Mouse (Mus musculus): Measurements from ENCODE around the gene Spef2. TPM values are rescaled to one million over a fixed set of nuclear protein-coding genes. Genes with fewer than 3 reads are reported as not detected.

Gene Spef2
- polyA plus RNA-seq, 1 experiment from 2014 or later, result 0.53 TPM

DNA sequence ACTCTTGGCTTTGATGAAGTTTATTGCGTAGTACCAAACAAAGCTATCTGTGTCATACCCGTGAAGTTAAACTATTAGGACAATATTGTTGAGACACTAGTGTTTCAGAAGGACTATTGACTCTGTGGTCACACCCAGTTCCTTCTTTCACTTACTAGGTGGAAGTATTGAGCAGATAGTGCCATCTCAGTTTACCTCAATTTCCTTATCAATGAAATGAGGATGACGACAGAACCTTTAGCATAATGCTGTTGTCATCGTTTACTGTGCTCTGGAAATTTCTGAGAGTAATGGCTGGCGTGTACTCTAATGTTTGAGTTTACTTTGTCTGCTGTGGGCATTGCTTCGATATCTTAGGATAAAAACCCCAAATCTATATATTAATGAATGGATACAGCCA, 117.0 kb downstream of the Spef2 start:
- 93% methylated on average over 6 of the region's 6 CpGs for WGBS
- Histone ChIP-seq H3K4me3 (no peak overlapping the region), H3K27ac (replicated peaks) (no peak overlapping the region), H3K9ac (no peak overlapping the region), H3K4me2 (no peak overlapping the region), H3K36me3 (no peaks in the 10 kb centered on the region), H3K4me1 (replicated peaks) (no peaks in the 10 kb centered on the region), H3K27me3 (no peaks in the 10 kb centered on the region), H3K9me3 (no peaks in the 10 kb centered on the region)
- ATAC-seq (ENCODE audit: low read depth), result no peak

DNA sequence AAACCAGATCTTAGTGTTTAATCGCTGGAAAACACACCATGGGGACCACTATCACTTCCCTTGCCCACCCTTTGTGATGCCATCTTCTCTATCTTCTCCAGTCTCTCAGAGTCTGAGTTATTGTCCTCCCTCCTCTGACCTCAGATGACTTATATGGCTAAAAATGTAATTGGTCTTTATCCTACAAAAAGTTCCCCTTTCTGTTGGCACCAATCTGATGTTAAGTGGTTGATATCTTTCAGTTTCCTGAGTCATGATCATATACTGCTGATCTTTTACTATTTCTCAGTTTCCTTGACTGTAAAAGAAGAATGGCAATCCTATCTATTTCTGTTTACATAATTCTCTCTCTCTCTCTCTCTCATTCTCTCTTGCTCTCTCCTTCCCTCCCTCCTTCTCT, 119.0 kb downstream of the Spef2 start:
- no peak for ATAC-seq (ENCODE audit: low read depth)
- Histone ChIP-seq H3K27ac (replicated peaks) (no peak overlapping the region), H3K4me1 (replicated peaks) (no peaks in the 10 kb centered on the region), H3K27me3 (no peaks in the 10 kb centered on the region), H3K4me3 (no peak overlapping the region), H3K9ac (no peak overlapping the region), H3K36me3 (no peaks in the 10 kb centered on the region), H3K9me3 (no peaks in the 10 kb centered on the region), H3K4me2 (no peak overlapping the region)
- WGBS, result 77% methylated on average over 1 of the region's 1 CpGs

DNA sequence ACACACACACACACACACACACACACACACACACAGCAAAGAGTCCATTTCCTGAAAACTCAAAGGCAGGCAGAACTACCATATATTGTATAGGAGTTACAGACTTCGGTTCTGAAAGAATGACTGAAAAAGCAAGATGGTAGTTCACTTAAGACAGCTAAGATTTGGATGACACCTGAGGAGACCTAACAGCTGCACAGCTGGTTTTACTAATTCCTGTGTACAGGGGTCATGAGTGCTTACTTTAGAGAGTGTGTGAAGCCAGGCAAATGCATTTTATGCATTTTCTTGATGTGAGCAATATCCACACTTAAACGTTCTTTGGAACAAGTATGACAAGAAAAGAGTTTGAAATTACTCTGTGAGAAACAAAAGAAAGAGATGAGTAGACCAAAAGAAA, 124.0 kb downstream of the Spef2 start:
- Histone ChIP-seq H3K9ac (no peak overlapping the region), H3K36me3 (no peaks in the 10 kb centered on the region), H3K9me3 (no peaks in the 10 kb centered on the region), H3K27me3 (no peaks in the 10 kb centered on the region), H3K27ac (replicated peaks) (no peak overlapping the region), H3K4me1 (replicated peaks) (no peaks in the 10 kb centered on the region), H3K4me2 (no peak overlapping the region), H3K4me3 (no peak overlapping the region)
- WGBS, result 85% methylated on average over 2 of the region's 2 CpGs
- no peak for ATAC-seq (ENCODE audit: low read depth)

DNA sequence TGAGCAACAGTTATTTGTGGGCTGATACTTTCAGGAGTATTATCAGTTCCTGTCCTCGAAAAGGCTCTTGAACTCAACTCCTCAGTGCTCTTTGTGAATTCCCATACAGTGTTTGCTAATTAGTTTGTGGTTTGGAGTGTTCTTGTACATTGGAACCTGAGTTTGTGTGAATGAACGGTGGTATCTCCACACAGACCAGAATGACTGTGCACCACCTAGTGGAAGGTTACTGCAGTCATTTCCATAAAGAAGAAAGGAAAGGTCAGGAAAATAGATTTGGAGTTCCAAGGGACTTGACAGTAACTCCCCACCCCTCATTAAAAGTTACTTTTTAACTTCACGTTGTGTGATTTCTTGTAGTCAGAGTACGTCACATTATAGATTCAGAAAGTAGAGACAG, 140.5 kb downstream of the Spef2 start:
- no peaks in the 10 kb centered on the region for H3K4me1 ChIP-seq (replicated peaks)
- WGBS, result 71% methylated on average over 4 of the region's 4 CpGs
- H3K4me3 ChIP-seq, result no peak overlapping the region
- H3K4me2 ChIP-seq, result no peak overlapping the region
- ATAC-seq (ENCODE audit: low read depth), result no peak
- no peak overlapping the region for H3K9ac ChIP-seq
- no peaks in the 10 kb centered on the region for H3K27me3 ChIP-seq
- no peak overlapping the region for H3K27ac ChIP-seq (replicated peaks)
- no peaks in the 10 kb centered on the region for H3K9me3 ChIP-seq
- no peaks in the 10 kb centered on the region for H3K36me3 ChIP-seq

DNA sequence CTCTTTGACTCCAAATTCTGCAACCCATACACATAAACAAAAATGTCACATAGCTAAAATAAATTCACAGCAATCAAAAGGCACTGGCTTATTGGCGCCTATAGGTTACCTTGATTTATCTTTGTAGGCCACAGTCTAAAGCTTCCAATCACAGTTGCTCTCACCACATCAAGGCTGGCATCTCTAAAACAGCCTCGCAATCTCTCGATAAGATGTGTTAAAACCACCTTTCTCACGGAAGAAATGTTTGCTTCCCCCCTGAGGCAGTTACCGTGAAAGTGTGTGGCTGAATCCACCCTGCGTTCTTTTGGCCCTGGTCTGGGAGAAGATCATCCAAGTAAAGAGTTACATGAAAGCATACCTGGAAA, 148.6 kb downstream of the Spef2 start:
- Histone ChIP-seq H3K9ac (no peak overlapping the region), H3K4me1 (replicated peaks) (no peaks in the 10 kb centered on the region), H3K27ac (replicated peaks) (no peak overlapping the region), H3K36me3 (no peaks in the 10 kb centered on the region), H3K4me2 (no peak overlapping the region), H3K4me3 (no peak overlapping the region), H3K27me3 (no peaks in the 10 kb centered on the region), H3K9me3 (no peaks in the 10 kb centered on the region)
- 96% methylated on average over 6 of the region's 6 CpGs for WGBS
- no peak for ATAC-seq (ENCODE audit: low read depth)

DNA sequence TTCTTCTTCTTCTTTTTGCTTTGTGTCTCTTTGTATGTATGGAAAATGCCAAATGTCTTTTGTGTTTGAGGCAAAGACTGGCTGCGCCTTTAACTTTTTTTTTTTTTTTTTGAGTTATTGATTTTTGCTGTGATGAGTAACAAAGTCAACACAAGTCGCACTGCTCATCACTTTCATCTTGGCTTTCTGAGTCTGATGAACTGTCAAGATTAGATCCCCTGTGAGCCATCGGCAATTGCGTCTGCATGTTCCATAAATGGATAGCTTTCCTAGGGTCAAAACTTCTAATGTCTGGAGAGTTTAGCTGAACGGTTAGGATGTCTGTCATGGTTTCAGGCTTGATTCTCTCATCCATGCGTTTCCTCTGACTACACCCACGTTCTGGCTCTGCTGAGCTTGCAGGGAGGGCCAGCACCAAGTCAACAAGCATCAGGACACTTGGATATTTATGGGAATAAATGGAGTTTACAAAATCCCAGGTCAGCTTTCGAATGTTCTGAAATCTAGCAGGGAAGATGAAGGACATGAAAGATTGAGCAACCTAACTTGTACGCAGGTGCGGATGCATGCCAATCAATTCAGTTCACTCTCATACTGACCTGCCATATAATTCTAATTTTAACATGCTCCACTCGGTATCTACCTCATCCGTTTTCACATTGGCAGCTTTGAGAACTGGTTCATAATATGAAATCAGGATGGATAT, 149.1 kb downstream of the Spef2 start:
- Histone ChIP-seq H3K4me2 (no peak overlapping the region), H3K9ac (no peak overlapping the region), H3K36me3 (no peaks in the 10 kb centered on the region), H3K4me3 (no peak overlapping the region), H3K9me3 (no peaks in the 10 kb centered on the region), H3K27me3 (no peaks in the 10 kb centered on the region), H3K27ac (replicated peaks) (no peak overlapping the region), H3K4me1 (replicated peaks) (no peaks in the 10 kb centered on the region)
- ATAC-seq (ENCODE audit: low read depth), result no peak
- 87% methylated on average over 12 of the region's 12 CpGs for WGBS

DNA sequence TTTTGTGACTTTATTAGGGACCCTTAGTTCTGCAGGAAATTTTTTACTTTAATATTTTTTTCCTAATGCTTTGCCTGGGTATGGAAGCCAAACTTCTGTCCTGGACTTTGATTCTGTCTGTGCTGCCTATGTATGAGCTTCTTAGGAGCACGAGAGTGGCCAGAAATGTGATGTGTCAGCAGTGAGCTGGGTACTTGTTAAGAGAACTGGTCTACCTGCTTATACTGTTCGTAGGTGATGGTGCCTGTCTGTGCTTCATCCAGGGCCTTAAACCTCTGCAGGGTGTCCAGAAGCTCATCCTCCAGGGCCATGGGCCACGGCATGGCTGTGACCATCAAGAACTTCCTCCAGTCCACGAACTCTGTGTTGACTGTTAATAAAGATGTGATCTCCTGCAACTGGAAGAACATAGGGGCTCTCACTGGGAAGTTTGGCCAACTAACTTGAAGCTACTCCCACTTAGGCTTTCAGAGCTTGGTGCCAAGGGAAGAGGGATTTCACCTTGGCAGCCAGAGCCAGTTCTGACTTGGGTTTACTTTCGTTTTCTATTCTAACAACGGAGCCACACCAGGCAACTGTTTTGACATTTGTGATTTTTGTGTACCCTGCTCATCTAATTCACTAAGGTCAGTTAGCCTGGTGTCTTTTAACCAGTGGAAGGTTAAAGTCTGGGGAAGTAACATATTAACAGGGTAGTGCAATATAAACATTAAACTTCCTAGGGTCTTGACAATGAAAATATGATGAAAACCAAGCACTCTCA, 152.2 kb downstream of the Spef2 start:
- no peak for ATAC-seq (ENCODE audit: low read depth)
- no peaks in the 10 kb centered on the region for H3K36me3 ChIP-seq
- no peak overlapping the region for H3K4me2 ChIP-seq
- no peak overlapping the region for H3K4me3 ChIP-seq
- H3K9ac ChIP-seq, result no peak overlapping the region
- no peaks in the 10 kb centered on the region for H3K4me1 ChIP-seq (replicated peaks)
- WGBS, result 88% methylated on average over 6 of the region's 6 CpGs
- no peak overlapping the region for H3K27ac ChIP-seq (replicated peaks)
- H3K9me3 ChIP-seq, result no peaks in the 10 kb centered on the region
- no peaks in the 10 kb centered on the region for H3K27me3 ChIP-seq

DNA sequence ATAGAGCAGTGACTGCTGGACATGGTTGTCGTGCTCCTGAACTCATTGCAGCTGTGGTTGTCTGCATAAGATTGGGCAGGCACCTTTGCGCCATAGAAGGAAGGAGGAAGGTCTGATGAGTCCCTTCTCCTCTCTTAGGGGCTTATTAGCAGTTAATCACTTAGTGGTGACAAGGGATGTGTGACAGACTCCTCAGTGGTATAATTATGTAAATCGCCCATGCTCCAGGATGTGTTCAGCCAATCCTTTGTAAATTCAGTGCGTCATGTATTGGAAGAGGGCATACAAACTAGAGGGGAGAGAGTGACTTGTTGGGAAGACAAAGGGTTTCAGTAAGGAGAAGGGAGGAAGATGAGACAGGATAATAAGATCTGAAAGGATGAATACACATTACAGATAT, 158.7 kb downstream of the Spef2 start:
- no peak overlapping the region for H3K9ac ChIP-seq
- H3K27ac ChIP-seq (replicated peaks), result no peak overlapping the region
- H3K36me3 ChIP-seq, result no peaks in the 10 kb centered on the region
- no peak for ATAC-seq (ENCODE audit: low read depth)
- H3K4me1 ChIP-seq (replicated peaks), result no peaks in the 10 kb centered on the region
- H3K27me3 ChIP-seq, result no peaks in the 10 kb centered on the region
- WGBS, result 84% methylated on average over 4 of the region's 4 CpGs
- H3K4me2 ChIP-seq, result no peak overlapping the region
- H3K9me3 ChIP-seq, result no peaks in the 10 kb centered on the region
- H3K4me3 ChIP-seq, result no peak overlapping the region

DNA sequence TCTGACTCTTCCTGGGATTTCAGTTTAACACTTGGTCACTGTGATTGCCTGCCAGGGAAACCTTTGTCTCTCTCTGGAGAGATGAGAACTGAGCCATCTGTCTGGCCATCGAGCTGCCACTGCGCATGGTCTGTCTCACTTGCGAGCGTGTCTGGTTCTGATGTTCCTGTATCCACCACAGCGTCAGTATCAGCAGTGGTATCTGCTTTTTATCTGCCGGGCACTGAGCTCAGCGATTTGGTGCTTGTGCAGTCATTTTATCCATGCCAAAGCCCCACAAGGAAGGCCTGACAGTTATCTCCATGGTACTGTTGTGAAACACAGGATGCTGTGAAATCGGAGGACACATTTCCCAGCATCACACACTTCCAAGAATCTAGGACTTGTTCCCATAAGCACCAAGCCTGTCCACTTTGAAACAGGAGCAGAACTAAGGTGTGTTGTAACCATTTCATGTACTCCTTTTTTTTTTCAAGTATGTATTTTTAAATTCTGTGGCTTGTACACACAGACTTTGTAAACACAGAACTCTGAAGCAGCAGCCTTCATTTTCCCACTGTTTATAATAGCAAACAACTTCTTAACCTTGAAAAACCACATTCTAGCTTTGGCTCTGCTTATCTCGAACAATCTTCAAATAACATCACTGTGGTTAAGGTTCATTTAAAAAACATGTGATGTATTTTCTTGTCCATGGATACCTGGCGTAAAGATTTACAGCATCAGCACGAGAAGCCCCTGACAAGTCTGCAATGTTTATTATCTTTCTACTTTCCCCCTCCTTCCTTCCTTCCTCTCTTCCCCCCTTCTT, 168.0 kb downstream of the Spef2 start:
- no peak overlapping the region for H3K27ac ChIP-seq (replicated peaks)
- no peaks in the 10 kb centered on the region for H3K36me3 ChIP-seq
- H3K9me3 ChIP-seq, result no peaks in the 10 kb centered on the region
- no peaks in the 10 kb centered on the region for H3K27me3 ChIP-seq
- H3K9ac ChIP-seq, result no peak overlapping the region
- WGBS, result 84% methylated on average over 11 of the region's 11 CpGs
- H3K4me3 ChIP-seq, result no peak overlapping the region
- no peak for ATAC-seq (ENCODE audit: low read depth)
- no peak overlapping the region for H3K4me2 ChIP-seq
- H3K4me1 ChIP-seq (replicated peaks), result no peaks in the 10 kb centered on the region

DNA sequence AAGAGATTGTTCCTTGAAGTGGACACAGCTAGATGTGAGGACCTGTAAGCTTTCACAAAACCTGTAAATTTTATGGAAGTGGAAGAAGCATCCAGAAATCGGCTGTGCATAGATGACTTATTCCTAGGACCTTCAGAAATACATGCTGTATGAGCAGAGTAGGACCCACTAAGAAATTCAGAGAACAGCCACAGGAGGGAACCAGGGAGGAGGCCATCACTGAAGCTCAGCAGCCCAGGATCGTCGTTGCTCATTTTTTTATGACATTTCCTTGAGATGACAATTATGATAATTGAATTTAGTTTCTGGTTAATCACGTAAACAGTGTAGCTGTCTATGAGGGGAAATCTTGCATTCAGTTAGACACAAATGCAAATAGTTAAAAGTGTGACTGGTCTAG, 171.4 kb downstream of the Spef2 start:
- Histone ChIP-seq H3K4me1 (replicated peaks) (no peaks in the 10 kb centered on the region), H3K9me3 (no peaks in the 10 kb centered on the region), H3K27me3 (no peaks in the 10 kb centered on the region), H3K4me3 (no peak overlapping the region), H3K9ac (no peak overlapping the region), H3K4me2 (no peak overlapping the region), H3K36me3 (no peaks in the 10 kb centered on the region), H3K27ac (replicated peaks) (no peak overlapping the region)
- ATAC-seq (ENCODE audit: low read depth), result no peak
- 84% methylated on average over 4 of the region's 4 CpGs for WGBS

DNA sequence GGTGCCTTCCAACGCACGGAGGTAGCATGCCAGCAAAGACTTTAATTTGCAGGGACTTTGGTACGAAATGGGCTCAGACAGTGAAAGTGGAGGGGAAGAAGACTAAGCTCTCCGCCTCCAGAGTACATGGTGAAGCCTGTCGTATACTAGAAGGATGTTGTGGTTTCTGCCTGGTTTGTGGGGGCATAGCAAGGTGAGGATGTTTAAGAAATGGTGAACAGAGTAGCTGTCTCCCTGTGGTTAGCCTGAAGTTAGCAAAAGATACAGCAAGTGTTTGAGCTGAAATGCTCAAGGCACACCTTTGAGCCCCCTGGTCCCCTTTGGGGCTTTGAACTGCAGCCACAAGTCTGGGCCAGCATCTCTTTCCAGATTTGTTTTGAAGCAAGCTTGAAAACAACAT, 173.9 kb downstream of the Spef2 start:
- Histone ChIP-seq H3K36me3 (no peaks in the 10 kb centered on the region), H3K27me3 (no peaks in the 10 kb centered on the region), H3K27ac (replicated peaks) (no peak overlapping the region), H3K9ac (no peak overlapping the region), H3K9me3 (no peaks in the 10 kb centered on the region), H3K4me2 (no peak overlapping the region), H3K4me3 (no peak overlapping the region), H3K4me1 (replicated peaks) (no peaks in the 10 kb centered on the region)
- no peak for ATAC-seq (ENCODE audit: low read depth)
- WGBS, result 89% methylated on average over 5 of the region's 5 CpGs

DNA sequence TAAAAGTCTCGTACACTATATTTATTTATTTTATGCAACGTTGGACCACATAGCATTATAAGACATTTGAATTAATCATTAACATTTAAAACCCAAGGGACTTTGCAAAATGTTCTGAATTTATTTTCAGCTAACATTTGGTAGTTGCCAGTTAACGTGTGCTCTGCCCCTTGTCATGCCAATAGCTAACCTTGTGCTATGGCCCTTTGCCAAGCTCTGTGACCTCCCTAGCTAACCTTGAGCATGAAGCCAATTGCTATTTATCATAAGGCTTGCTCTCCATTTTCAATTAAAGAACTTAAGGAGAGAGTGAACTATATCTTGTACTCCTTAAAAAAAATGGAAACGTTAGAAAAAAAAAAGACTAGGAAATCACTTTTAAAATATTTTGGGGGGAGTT, 175.3 kb downstream of the Spef2 start:
- 81% methylated on average over 4 of the region's 4 CpGs for WGBS
- H3K36me3 ChIP-seq, result no peaks in the 10 kb centered on the region
- H3K9ac ChIP-seq, result no peak overlapping the region
- H3K4me1 ChIP-seq (replicated peaks), result no peaks in the 10 kb centered on the region
- no peaks in the 10 kb centered on the region for H3K9me3 ChIP-seq
- no peak overlapping the region for H3K4me2 ChIP-seq
- no peaks in the 10 kb centered on the region for H3K27me3 ChIP-seq
- ATAC-seq (ENCODE audit: low read depth), result no peak
- no peak overlapping the region for H3K4me3 ChIP-seq
- no peak overlapping the region for H3K27ac ChIP-seq (replicated peaks)
